Mouse (Mus musculus) heart, embryonic 12.5 days (tissue): Measurements from ENCODE around the gene Ulk3. TPM values are rescaled to one million over a fixed set of nuclear protein-coding genes. Genes with fewer than 3 reads are reported as not detected.

Source experiments
- ATAC-seq: fragments of 200-750 bp; cut with Nextera tagmentation; 2 replicates; pipeline ENCODE4 v1.8.0; 2017; ENCODE audit warnings: moderate TSS enrichment, moderate library complexity; ENCODE audit not compliant: insufficient number of reproducible peaks, low FRiP score
- H3K27ac ChIP-seq: fragments of 300-500 bp; sonication (generic); 2 replicates; pipeline ENCODE4 v1.5.1; 2016; ENCODE audit warnings: mild to moderate bottlenecking, moderate library complexity; ENCODE audit not compliant: poor library complexity, severe bottlenecking
- H3K27me3 ChIP-seq: fragments of 300-500 bp; sonication (generic); replicated peaks from 2 replicates; pipeline ENCODE4 v1.6.1; 2016; ENCODE audit warnings: mild to moderate bottlenecking, moderate library complexity
- H3K36me3 ChIP-seq: fragments of 300-500 bp; sonication (generic); 2 replicates; pipeline ENCODE4 v1.6.1; 2016; ENCODE audit warnings: mild to moderate bottlenecking, moderate library complexity
- H3K4me1 ChIP-seq: fragments of 300-500 bp; sonication (generic); replicated peaks from 2 replicates; pipeline ENCODE4 v1.6.1; 2016; ENCODE audit warnings: mild to moderate bottlenecking
- H3K4me2 ChIP-seq: fragments of 300-500 bp; sonication (generic); 2 replicates; pipeline ENCODE4 v1.6.1; 2016; ENCODE audit warnings: mild to moderate bottlenecking, moderate library complexity
- H3K4me3 ChIP-seq: fragments of 300-500 bp; sonication (generic); 2 replicates; pipeline ENCODE4 v1.5.1; 2016; ENCODE audit warnings: mild to moderate bottlenecking
- H3K9ac ChIP-seq: fragments of 300-500 bp; sonication (generic); 2 replicates; pipeline ENCODE4 v1.6.1; 2016; ENCODE audit warnings: mild to moderate bottlenecking, moderate library complexity
- H3K9me3 ChIP-seq: fragments of 300-500 bp; sonication (generic); replicated peaks from 2 replicates; pipeline ENCODE4 v1.6.1; 2016; ENCODE audit warnings: mild to moderate bottlenecking, moderate library complexity
- WGBS: fragments of 180-500 bp; shearing (Covaris S2); methylation state at CpG from one replicate; pipeline ENCODE4 v1.1.7; 2016; 5-methylcytosine and 5-hydroxymethylcytosine counted together
- polyA plus RNA-seq: library from polyadenylated mRNA; unstranded; fragments of >200 nt; fragmentation: Nextera tagmentation; extraction: Ambion mirVana; gene quantifications from 2 replicates; pipeline ENCODE4 v1.2.1, GENCODE M21; 2016

Gene Ulk3
- polyA plus RNA-seq, 1 experiment from 2014 or later: 18.1 TPM

- Histone ChIP-seq H3K9ac (no peak overlapping the region), H3K4me3 (no peak overlapping the region), H3K4me1 (peaks cover 17% of the 10 kb centered on the region), H3K27me3 (no peaks in the 10 kb centered on the region), H3K9me3 (no peaks in the 10 kb centered on the region), H3K36me3 (no peaks in the 10 kb centered on the region; the same call in 1 of the 2 replicates), H3K27ac (no peak overlapping the region), H3K4me2 (no peak overlapping the region)
- no peak for ATAC-seq
- 63% methylated on average over 3 of the region's 3 CpGs for WGBS
Measured at GRCm38 (mm10) chr9:57554753-57555152, 34.5 kb upstream of the Ulk3 start.

DNA sequence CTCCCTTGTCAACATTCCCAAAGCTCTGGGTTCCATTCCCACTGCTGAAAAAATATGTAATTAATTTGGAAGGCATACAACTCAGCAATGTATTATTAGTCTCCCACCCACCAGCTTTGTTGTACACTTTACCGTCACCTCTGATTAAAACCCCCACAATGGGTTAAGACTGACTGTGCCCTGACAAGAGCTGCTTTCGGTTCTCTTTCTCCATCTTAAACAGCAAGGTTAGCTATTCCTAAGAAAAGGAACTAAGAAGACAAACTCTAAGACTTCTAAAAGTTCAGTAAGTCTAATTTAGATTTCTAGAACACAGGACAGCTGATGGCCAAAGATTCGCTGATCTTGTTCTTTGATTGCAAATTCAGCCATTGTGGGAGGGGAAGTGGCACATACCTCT is 32.0 kb upstream of the Ulk3 start:
- no peak overlapping the region for H3K4me3 ChIP-seq
- WGBS: 72% methylated on average over 3 of the region's 3 CpGs
- no peak overlapping the region for H3K9ac ChIP-seq
- H3K27me3 ChIP-seq: no peaks in the 10 kb centered on the region
- ATAC-seq: no peak
- peaks cover 15% of the 10 kb centered on the region for H3K4me1 ChIP-seq
- H3K4me2 ChIP-seq: no peak overlapping the region
- no peak overlapping the region for H3K27ac ChIP-seq
- no peaks in the 10 kb centered on the region for H3K9me3 ChIP-seq
- no peaks in the 10 kb centered on the region for H3K36me3 ChIP-seq

DNA sequence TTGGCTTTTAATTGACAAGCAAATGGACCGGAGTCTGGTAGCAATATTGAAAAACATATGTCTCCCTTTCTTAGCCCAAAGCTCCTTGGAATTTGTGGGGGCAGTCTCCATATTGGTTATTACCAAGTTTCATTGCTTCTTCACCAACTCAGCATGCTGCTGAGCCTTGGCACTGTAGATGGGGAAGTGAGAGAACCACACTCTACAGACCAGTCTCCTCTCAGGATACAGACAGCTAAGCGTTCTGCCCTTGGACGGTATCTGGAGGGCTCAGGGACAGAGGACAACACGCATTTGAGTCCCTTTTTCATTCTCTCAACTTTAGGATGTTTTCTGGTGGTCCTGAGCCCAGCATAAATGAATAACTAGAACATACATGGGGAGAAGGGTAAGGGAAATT is 30.6 kb upstream of the Ulk3 start:
- ATAC-seq: no peak
- Histone ChIP-seq H3K27me3 (no peaks in the 10 kb centered on the region), H3K9me3 (no peaks in the 10 kb centered on the region), H3K9ac (no peak overlapping the region), H3K27ac (no peak overlapping the region), H3K4me1 (peaks cover 25% of the 10 kb centered on the region), H3K4me3 (no peak overlapping the region), H3K4me2 (no peak overlapping the region), H3K36me3 (no peaks in the 10 kb centered on the region)
- WGBS: 68% methylated on average over 4 of the region's 4 CpGs

DNA sequence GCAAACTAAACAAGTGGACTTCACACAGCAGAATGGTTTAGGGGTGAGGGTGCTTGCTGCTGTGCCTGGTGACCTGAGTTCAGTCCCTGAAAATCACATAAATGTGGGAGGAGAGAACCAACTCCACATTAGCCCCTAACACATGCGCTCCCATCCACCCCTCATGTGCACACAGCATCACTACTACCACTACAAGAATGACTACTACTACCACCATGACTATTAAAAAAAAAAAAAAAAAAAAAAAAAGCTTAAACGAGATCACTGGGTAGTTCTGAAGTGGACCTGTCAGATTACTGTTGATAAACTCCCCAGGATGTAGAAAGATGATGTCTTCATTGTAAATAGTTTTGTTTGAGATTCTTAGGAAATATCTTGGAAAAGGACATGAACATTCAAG is 29.7 kb upstream of the Ulk3 start:
- Histone ChIP-seq H3K9ac (no peak overlapping the region), H3K4me1 (peaks cover 25% of the 10 kb centered on the region), H3K36me3 (no peaks in the 10 kb centered on the region), H3K4me2 (no peak overlapping the region), H3K27ac (no peak overlapping the region), H3K9me3 (no peaks in the 10 kb centered on the region), H3K27me3 (no peaks in the 10 kb centered on the region), H3K4me3 (no peak overlapping the region)
- no peak for ATAC-seq
- 72% methylated on average over 2 of the region's 2 CpGs for WGBS

DNA sequence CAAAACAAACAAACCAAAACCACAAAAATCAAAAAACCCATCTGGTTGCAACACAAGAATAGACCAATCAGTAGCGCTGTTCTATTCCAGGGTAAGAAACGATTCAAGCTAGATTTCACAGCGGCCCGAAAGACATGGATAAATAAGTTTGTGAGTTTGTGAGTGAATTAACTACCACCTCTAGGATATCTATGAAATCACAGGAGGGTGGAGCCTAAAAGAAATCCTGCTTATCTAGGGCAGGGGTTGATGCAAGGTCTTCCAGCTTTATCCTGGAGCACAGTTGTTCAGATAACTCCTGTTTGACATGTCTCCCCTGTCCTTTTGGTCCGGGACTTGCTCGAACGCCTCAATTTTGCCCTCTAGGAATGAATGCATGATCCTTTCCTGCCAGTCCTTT is 29.0 kb upstream of the Ulk3 start:
- peak overlapping the region; percentile 88 for H3K4me2 ChIP-seq
- H3K27me3 ChIP-seq: no peaks in the 10 kb centered on the region
- peaks cover 28% of the 10 kb centered on the region for H3K4me1 ChIP-seq
- 27% methylated on average over 7 of the region's 7 CpGs for WGBS
- H3K9me3 ChIP-seq: no peaks in the 10 kb centered on the region
- peak overlapping the region; percentile 81 for H3K4me3 ChIP-seq
- peak overlapping the region; percentile 80; the same call in 1 of the 2 replicates for H3K9ac ChIP-seq
- no peaks in the 10 kb centered on the region for H3K36me3 ChIP-seq
- no peak for ATAC-seq
- 0 out of 2 replicates have a peak overlapping the region, but pooled peaks have one; percentile 50 for H3K27ac ChIP-seq

- H3K4me1 ChIP-seq: peaks cover 37% of the 10 kb centered on the region
- H3K9ac ChIP-seq: peak within 1 kb of the TSS; percentile 80
- H3K27me3 ChIP-seq: no peaks in the 10 kb centered on the region
- no peaks in the 10 kb centered on the region for H3K36me3 ChIP-seq
- WGBS: under 1% methylated on average over 37 of the region's 37 CpGs
- peak; percentile 99 for ATAC-seq
- peak within 1 kb of the TSS; percentile 88 for H3K4me2 ChIP-seq
- peak within 1 kb of the TSS; percentile 50; the same call in 1 of the 2 replicates for H3K27ac ChIP-seq
- H3K4me3 ChIP-seq: peak within 1 kb of the TSS; percentile 81
- H3K9me3 ChIP-seq: no peaks in the 10 kb centered on the region
Measured at GRCm38 (mm10) chr9:57560861-57561710, 28.2 kb upstream of the Ulk3 start, which contains the start of gene Scamp2. Gene Scamp2 (plus strand): TSS chr9:57560943.

GRCm38 (mm10) chr9:57561711-57562099 is 27.5 kb upstream of the Ulk3 start:
- Histone ChIP-seq H3K4me2 (peak overlapping the region; percentile 88), H3K27me3 (no peaks in the 10 kb centered on the region), H3K27ac (no peak overlapping the region), H3K4me3 (peak overlapping the region; percentile 81), H3K9me3 (no peaks in the 10 kb centered on the region), H3K9ac (peak overlapping the region; percentile 80), H3K36me3 (no peaks in the 10 kb centered on the region), H3K4me1 (peaks cover 43% of the 10 kb centered on the region)
- 79% methylated on average over 13 of the region's 13 CpGs for WGBS
- ATAC-seq: no peak

DNA sequence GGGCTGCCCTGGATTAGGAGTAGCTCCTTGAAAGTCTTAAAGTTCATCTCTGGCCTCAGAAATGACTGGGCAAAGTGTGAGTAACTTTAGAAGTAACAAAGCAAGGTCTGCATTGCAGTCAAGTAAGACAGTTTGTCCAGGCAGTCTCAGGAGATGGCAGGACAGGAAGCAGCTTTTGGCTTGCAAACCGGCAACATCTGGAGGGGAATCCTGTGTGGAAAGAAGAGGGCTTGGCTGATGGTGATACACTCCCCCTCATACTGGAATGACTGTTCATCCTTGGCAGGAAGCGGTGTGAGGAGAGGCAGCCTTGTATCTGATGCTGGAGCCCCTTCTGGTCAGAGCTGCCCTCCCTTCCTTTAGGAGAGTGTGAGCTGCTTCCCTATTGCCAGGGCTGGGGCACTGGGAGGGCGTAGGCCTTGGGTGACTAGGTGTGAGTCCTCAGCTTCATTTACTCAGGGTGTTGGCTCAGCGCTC is 26.3 kb upstream of the Ulk3 start:
- Histone ChIP-seq H3K9me3 (no peaks in the 10 kb centered on the region), H3K27me3 (no peaks in the 10 kb centered on the region), H3K4me3 (no peak overlapping the region), H3K4me2 (peak overlapping the region; percentile 24), H3K4me1 (peaks cover 47% of the 10 kb centered on the region), H3K36me3 (peaks cover under 1% of the 10 kb centered on the region), H3K27ac (0 out of 2 replicates have a peak overlapping the region, but pooled peaks have one; percentile 14), H3K9ac (0 out of 2 replicates have a peak overlapping the region, but pooled peaks have one; percentile 40)
- ATAC-seq: no peak
- WGBS: 47% methylated on average over 4 of the region's 4 CpGs

DNA sequence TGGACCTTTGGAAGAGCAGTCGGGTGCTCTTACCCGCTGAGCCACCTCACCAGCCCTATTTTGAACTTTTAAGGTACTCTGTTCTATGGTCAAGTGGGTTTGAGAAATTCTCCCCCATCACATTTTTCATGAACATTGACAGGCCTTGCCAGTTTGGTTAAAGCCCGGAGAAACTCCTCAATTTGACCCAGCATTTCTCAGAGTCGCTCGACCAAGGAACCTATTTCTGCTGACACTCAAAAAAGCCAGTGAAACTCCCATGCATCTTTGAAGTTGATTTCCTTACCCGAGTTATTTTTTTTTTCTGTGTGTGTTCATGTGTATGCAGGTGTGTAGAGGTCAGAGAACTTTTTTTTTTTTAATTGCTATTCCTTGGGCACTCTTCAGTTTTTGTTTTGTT is 24.6 kb upstream of the Ulk3 start:
- ATAC-seq: no peak
- H3K4me1 ChIP-seq: peaks cover 57% of the 10 kb centered on the region
- no peaks in the 10 kb centered on the region for H3K27me3 ChIP-seq
- H3K4me2 ChIP-seq: no peak overlapping the region
- WGBS: 90% methylated on average over 6 of the region's 6 CpGs
- H3K9me3 ChIP-seq: no peaks in the 10 kb centered on the region
- no peak overlapping the region for H3K4me3 ChIP-seq
- no peak overlapping the region for H3K9ac ChIP-seq
- H3K36me3 ChIP-seq: peaks cover 17% of the 10 kb centered on the region
- H3K27ac ChIP-seq: no peak overlapping the region

DNA sequence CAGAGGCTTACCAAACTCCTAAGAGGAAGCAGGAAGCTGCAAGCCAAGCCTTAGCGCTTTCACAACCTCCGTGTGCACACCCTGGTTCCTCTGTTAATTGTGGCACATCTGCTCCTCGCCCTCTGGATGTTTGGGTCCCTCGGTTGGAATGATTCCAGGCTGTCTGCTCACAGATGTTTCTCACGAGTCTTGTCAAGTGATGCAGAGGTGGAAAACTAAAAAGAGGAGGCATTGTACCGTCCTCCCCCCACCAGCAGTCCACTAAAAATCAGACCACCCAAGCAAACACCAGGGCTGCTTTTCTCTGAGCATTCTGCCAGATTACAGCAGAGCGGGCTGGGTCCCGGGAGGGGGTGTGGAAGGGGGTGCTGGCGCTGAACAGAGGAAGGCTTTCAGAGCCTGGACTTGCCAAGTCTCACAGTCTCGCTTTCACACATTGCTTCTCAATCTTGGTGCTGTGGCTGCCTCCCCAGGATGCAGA is 23.5 kb upstream of the Ulk3 start:
- no peak for ATAC-seq
- Histone ChIP-seq H3K4me1 (peaks cover 53% of the 10 kb centered on the region), H3K9me3 (no peaks in the 10 kb centered on the region), H3K9ac (0 out of 2 replicates have a peak overlapping the region, but pooled peaks have one; percentile 6), H3K4me3 (no peak overlapping the region), H3K36me3 (peaks cover 25% of the 10 kb centered on the region), H3K4me2 (peak overlapping the region; percentile 5; the same call in 1 of the 2 replicates), H3K27ac (no peak overlapping the region; the same call in 1 of the 2 replicates), H3K27me3 (no peaks in the 10 kb centered on the region)
- 39% methylated on average over 10 of the region's 10 CpGs for WGBS

DNA sequence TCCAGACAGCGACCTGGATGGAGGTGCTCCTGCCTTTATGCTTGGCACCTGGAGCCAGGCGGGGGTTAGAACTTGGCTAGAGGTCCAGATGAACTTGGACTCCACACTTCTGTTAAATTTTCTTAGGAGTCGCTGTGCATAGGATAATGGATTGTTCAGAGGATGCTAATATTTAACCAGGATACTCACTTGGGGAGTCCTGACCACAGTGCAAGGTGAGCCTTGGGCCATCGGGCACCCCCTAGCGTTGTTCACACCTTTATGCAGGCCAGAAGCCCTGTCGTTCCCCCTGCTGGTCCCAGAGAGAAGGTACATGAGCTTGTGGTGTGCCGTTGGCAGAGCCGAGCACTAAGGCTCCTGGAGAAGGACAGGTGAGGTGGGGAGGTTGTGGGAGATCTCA is 22.4 kb upstream of the Ulk3 start:
- peaks cover 34% of the 10 kb centered on the region for H3K36me3 ChIP-seq
- no peak for ATAC-seq
- no peaks in the 10 kb centered on the region for H3K27me3 ChIP-seq
- H3K4me2 ChIP-seq: no peak overlapping the region
- WGBS: 59% methylated on average over 8 of the region's 8 CpGs
- no peak overlapping the region for H3K9ac ChIP-seq
- peaks cover 46% of the 10 kb centered on the region for H3K4me1 ChIP-seq
- H3K27ac ChIP-seq: no peak overlapping the region
- no peak overlapping the region for H3K4me3 ChIP-seq
- no peaks in the 10 kb centered on the region for H3K9me3 ChIP-seq
